Mouse (Mus musculus): Measurements from ENCODE around the gene Kit.

Kit gene

DNA sequence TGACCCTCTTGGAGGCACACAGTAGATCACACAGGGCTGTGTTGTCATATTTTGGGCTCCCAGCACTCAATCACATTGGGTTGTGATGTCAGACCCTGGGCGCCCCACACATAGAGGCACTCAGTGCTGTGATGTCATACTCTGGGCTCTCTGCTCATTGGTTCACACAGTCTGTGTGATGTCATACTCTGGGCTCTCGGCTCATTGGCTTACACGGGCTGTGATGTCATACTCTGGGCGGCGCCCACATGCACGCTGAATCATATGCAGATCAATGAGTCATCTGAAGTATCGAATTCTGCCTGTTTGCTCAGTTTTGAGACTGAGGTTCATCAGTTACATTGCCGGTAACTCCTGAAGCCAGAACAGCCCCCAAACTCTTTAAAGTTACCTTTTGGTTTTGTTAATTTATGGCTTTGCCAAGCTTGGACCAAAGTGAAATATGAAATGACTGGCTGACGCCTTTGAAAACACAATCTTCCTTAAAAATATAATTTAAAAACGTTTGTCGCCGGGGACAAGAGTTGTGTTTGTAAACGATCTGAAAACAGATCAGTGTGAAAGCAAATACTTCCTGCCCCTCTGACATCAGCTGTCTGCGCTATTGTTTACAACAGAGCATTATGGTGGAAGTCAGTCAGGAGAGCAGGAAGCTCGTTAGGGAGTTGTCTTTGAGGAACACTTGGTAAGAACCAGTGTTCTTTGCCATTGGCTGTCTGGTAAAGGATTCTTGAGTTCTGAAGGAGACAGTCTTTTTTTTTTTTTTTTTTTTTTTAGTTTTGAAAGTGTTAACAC is 15.0 kb downstream of the Kit start:
- in situ Hi-C loops (cut with MboI), result no loop called here

DNA sequence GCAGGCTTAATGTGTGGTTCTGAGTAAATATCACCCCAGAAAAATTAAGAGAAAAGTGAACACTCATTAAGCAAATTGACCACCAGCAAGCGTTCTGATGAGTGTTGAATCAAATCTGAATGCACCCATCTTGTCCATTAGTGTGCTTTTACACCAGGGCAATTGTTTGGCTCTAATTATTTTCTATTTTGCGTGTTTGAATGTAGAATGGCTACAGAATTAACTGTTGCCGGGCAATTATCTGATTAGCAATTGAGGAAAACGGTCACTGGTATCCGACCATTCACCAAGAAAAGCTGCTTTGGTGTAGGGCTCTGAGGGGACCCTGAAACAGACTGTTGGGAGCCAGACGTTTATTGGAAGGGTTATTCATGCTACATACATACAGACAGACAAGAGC is 16.2 kb downstream of the Kit start:
- in situ Hi-C loops (cut with MboI), result no loop called here

DNA sequence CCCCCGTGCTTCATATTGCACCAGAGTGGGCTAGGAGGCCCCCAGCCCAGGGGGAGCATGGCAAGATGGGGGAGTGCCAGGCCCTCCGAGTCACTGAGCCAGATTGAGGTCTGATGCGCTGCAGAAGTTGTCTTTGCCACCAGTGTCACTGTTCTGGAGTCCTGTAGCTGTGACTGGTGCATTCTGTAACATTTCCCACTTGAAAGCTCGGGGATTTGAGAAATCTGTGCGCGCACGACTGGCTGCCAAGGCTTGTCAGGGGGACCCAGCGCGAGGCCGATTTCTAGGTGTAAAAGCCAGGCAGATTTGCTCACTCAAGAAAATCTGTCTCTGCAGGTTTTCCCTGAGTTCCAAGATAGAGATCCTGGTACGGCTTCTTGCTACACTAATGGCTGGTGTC is 16.9 kb downstream of the Kit start:
- in situ Hi-C loops (cut with MboI), result no loop called here

DNA sequence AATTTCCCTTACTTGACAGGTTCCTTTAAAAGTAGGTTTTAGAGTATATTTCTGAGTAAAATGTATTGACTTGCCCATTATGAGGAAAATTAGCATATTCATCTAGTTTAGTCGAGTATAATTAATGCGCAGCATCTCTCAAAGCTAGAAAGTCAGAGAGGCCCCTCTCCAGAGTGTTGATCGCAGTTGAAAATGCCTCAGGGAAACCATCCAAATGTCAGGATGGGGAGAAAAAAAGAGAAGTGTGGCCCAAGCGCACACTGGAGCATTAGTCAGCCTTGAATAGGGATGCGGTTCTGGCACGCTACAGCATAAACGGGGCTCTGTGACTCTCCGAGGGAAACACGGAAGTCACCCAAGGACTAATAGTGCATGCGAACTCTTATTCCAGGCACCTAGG is 20.6 kb downstream of the Kit start:
- in situ Hi-C loops (cut with MboI), result no loop called here

DNA sequence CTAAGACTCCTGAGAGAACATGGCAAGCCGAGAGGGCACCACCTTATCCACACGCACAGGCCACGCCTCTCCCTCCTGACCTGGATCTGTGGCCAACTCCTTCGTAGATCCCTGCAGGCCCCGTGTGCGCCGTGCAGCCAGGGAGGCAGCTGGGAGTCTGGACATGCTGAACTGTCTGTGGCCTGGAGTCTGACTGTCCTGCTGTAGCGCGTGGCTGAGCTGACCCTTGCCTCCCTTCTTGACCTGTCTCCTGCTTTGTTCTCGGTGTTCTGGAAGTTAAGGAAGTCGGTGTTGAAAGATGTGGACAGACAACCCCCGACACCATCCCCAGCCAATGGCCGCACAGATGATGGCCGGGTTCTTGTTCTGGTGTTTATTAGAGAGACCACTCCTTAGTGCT is 21.5 kb downstream of the Kit start:
- in situ Hi-C loops (cut with MboI), result no loop called here

DNA sequence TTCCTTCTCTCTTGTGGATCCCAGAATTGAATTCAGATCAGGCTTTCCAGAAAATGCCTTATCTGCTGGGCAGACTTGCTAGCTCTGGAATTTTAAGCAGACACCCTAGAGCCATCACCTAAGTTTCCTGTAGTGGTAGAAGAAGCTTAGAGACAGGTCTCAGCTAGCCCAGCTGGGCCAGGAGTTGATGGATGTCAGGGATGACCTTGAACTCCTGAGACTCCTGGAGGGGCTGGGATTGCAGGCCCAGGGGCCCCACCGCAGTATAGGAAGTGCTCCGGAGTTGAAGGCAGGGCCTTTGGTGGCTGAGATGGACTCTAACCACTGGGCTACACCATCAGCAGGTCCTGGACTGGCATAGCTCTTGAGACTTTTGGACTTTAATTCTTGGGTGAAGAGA is 22.6 kb downstream of the Kit start:
- in situ Hi-C loops (cut with MboI), result no loop called here

DNA sequence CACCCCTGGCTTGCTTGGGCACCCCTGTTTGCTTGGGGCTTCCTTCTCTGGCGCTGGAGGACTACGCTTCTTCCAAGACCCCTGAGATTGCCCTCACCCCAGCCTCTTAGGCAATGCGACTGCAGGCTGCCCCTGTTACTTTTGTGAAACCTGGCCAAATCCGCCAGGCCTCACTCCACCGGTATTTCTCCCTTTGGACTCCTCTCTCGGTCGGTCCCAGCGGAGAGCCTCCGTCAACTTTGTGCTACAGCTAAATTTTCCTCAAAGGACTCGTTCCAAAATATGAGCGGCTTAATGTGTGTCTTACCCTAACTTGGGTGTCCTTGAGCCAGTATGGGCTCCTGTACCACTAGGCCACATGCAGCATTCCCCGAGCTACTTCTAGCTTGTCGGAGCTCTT is 23.8 kb downstream of the Kit start:
- in situ Hi-C loops (cut with MboI), result no loop called here

DNA sequence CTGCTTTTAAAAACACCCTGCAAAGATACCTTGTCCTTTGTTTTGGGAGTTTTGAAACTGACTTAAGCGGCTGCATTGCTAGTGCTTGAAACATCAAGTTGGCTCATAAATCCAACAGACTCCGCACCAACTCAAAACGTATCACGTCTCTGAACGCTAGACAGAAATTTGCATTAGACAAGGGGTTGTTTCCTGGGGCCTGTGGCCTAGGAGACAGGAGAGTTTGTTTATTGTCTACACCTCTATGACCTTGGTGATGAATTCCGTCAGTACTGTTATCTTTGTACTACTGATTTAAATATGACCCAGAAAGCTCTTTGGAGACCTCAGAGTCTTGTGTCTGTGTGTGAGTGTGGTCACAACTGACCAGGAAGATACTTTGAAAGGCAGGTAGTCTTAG is 25.3 kb downstream of the Kit start:
- in situ Hi-C loops (cut with MboI), result no loop called here

DNA sequence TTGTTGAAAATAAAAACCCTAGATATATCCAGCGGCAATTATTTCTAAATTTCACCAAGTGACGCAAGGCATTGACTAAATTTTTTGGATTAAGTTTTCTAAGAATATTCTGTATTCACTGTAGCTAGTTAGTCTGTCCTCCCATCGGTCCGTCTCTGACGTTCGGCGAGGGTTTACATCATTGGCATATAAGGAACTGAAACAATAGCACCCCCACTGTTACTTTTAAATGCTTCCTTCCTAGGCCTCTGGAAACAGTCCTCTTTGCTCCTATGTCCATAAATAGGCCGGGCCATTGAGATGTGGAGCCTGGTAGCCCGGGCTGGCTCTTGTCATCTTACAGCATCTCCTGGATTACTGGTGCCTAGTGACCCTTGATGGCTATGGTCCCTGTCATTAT is 29.5 kb downstream of the Kit start:
- in situ Hi-C loops (cut with MboI), result no loop called here

DNA sequence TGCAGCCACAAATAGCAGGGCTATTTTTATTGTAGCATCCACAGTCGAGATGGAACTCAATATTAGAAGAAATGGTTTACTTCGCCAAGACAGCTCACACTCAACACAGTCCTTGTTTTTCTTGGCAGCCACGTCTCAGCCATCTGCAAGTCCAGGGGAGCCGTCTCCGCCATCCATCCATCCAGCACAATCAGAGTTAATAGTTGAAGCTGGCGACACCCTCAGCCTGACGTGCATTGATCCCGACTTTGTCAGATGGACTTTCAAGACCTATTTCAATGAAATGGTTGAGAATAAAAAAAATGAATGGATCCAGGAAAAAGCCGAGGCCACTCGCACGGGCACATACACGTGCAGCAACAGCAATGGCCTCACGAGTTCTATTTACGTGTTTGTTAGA is 32.2 kb downstream of the Kit start:
- in situ Hi-C loops (cut with MboI), result no loop called here

DNA sequence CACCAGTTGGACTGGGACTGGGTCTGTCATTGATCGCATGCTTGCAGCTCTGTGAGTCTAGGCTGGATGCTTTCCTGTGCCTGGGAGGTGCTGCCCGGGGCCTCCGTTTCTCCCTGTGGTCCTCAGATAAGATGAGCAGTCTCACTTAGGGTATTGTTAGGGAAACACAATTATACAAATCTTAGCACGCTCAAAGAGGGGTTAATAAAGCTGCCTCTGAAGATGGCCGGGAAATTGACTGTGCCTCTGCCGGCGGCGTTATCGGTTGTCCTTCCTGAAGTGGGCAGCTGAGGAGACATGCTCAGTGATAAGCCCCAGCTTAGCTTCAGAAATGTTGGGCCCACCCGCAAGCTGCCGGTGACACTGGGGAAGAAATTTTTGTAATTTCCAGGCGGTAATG is 33.3 kb downstream of the Kit start:
- in situ Hi-C loops (cut with MboI), result no loop called here

DNA sequence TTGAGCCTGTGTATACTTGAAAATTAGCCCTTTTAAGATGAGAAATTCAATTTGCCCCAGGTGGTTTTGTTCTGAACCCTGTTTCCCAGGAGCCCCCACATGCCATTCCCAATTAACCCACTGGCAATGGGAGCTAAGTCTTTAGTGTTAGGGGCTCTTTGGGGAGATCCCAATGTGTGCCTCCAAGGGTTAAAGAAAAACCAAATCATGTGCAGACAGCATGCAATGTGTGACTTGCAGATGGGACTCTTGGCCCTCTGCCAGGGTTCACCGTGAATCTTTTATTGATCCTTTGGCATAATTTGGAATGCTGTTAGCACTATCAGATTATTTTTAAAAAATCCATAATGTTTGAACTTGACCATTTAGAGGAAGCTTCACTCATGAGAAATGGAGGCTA is 37.7 kb downstream of the Kit start:
- in situ Hi-C loops (cut with MboI), result no loop called here

DNA sequence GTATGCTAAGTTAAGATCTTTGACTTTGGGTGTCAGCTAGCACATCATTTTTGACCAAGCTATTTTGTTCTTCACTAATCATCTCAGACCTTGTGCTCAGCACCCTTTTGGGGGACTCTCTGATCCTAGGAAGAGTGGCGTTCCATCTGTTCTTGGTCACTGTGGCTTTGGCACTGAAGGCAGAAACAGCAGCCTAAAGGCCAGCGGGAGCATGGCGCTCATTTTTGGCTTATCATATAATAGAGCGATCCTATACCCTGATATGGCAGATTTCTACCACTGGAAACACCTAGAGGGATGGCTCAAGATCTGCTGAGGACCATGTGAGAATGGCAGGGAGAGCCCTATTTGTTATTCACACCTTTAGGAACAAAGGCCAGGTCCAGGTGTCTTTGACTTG is 38.2 kb downstream of the Kit start:
- in situ Hi-C loops (cut with MboI), result no loop called here

DNA sequence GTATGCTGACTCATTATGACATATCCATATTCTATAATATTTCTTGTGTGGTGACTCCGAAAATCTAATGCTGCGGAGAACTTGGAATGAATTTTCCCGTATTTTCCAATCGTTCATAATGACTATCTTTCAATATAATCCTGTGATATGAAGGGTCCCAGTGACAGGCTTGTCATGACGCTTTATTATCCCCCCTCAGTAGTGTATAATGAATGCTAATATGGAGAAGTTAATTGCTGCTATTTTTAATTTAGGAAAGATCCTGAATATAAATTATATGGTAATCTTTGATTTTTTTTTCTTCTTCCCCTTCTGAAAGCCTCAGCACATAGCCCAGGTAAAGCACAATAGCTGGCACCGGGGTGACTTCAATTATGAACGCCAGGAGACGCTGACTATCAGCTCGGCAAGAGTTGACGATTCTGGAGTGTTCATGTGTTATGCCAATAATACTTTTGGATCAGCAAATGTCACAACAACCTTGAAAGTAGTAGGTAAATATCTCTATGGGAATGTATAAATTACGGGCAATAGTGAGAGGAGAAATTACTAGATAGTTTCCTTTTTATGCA is 40.4 kb downstream of the Kit start:
- in situ Hi-C loops (cut with MboI), result no loop called here

DNA sequence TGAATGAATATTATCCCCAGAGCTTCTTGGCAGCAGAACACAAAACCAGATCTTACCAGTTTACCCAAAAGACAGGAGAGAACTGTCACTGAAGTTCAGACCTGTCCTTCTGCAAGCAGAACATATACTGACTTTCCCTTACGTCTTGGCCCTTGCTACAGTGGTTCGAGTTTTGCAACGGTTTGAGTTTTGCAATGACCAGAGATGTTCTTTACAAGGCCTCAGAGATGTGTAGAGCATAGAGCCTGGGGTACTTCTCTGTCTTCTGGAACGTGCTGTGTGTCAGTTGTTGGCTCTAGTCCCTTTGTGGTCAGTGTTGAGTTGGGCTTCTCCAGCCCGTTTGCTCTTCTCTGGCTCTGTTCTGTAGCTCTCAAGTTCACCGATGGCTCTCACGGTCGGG is 40.9 kb downstream of the Kit start:
- in situ Hi-C loops (cut with MboI), result no loop called here

DNA sequence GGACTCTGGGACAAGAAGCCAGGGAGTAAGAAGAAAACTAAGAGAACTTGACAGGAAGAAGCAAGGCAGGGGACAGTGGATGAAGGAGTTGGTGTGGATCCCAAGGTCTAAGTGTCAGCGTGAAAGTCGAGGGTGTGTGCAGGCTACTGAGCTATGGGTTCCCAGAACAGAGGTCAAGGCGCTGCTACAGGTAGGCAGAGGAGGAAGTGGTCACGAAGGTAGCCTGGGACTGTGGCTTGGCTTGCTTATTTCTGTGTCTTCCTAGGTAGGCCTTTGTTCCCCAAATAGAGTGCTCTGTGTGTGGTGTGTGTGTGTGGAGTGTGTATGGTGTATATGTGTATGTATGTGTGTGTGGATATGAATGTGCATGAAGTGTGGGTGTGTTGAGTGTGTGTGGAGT is 47.7 kb downstream of the Kit start:
- in situ Hi-C loops (cut with MboI), result no loop called here

DNA sequence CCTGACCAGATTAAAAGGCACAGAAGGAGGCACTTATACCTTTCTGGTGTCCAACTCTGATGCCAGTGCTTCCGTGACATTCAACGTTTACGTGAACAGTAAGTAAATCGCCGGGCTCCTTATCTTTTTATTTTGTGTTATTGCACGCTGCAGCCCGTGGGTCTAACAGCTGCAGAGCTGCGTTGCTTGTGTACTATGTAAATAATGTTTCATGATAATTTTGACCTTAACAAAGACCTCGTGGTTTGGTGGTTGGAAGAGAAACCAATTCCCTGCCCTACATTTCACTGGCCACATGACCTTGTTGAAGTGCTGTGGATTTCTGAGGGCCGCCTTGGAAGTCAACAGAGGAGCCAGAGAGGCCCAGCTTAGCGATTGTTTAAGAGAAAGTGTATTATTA is 48.3 kb downstream of the Kit start:
- in situ Hi-C loops (cut with MboI), result no loop called here

DNA sequence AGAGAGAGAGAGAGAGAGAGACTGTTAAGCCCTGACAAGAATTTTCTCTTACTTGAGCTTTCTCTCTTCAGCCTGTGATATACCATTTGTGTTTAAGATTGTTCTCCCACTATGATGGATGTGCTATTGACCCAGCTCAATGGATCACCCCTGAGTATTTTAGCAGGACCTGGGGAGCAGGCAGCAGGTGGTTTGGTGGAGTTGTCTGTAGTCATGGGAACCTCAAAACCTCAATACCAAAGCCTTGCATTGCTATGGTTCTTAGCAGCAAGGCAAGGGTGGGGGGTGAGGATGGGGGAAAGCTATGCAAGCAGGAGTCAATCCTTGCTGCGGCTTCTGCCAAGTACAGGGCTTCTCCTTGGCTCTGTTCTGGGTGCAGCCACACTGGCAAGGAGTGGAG is 48.8 kb downstream of the Kit start:
- in situ Hi-C loops (cut with MboI), result no loop called here

DNA sequence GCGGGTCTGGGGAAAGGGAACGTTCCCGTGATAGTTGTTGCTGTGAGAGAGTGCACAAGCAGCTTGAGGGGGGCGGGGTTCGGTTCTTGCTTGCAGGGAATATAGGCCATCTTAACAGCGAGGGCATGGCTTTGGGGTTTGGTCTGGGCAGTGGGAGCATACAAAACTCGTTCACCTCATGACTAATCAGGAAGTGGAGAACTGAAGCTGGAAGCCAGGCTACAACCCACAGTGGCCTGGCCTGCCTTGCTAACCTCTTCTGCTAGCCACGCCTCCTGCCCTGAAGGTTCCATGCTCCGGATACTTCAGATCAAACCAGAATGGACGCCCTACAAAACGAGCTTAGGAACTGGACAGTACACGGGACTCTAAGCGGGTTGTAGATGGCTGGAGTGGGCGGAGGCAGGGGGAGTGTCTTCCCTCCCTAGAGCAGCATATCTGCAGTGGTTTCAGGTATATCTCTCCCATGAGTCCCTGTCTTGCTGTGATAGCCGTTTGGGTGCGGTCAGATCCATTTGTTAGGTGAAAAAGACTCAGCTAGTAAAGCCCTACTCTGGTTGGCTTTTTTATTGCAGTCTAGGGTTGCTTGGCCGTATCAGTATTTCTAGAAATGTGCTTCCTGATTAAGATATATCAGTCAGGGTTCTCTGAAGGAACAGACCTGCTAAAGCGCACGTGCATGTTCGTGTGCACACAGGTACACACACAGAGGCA is 49.4 kb downstream of the Kit start:
- in situ Hi-C loops (cut with MboI), result no loop called here

DNA sequence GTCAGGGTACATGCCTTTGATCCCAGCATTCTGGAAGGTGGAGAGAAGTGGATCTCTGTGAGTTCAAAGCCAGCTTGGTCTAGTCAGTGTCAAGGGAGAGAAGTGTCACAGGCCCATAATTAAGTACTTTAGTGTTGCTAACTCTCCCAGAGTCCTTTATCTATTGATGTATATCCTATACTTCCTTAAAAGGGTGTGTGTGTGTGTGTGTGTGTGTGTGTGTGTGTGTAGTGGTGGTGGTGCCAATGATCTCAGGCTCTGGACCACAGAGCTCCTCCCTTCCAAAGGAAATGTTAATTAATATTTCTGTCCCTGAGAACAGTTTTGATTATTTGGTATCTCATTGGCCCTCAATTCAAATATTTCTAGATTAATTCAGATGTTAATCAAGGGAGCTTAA is 50.3 kb downstream of the Kit start:
- in situ Hi-C loops (cut with MboI), result no loop called here

DNA sequence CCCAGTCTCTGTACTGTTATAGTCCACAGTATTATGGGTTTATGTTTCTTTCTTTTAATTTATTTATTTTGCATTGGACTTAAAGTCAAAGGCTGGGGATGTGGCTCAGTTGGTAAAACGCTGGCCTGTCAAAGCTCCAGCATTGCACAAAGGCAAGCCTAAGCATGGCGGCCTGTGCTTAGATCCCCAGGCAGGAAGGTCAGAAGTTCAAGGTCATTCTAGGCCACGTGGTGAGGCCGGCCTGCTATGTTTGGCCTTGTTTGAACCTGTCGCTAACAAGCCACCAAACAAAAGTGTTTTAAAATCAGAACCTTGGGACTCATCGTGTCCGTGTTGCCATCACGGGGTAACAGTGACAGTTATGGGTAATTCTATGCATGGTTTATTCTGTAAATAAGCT is 51.6 kb downstream of the Kit start:
- in situ Hi-C loops (cut with MboI), result no loop called here

DNA sequence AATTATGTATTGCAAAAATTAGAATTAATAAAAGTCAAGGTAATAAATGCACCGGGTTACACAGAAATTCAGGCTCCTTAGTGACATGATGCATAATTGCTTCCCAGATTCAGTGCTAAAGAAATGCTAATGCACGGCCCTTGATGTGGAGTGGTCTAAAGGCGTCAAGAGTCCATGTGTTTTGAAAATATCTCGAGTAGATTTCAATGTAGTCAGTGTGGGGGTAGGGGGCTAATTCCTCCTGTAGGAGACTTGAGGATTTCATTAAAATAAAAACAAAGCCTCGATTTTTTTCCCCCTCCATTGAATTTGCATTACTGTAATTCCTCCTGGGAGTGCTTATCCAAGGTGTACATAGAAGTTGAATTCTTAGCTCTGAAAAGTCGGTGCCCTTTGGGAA is 52.0 kb downstream of the Kit start:
- in situ Hi-C loops (cut with MboI), result no loop called here

DNA sequence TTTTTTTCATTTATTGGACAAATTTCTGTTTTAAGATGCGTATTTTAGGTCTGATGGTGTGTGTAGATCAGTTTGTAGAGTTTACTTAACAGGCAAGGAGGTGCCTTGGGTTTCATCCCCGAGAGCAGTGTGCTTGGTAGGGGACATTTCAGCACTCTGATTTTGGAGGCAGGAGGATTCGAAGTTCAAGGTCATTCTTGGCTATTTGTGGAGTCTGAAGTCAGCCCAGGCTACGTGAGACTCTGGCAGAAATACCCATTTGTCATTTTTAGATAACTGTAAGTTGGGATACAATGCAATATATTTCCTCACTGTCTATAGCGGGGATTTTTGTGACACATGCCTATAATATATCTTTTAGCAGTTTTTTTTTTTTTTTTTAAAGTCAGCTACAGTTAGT is 57.5 kb downstream of the Kit start:
- in situ Hi-C loops (cut with MboI), result no loop called here

Measured in mature B cell (primary cell).